Mouse (Mus musculus) thymus, adult 2 months (tissue): Measurements from ENCODE around the gene Akt1. TPM values are rescaled to one million over a fixed set of nuclear protein-coding genes. Genes with fewer than 3 reads are reported as not detected.

ENCODE experiments used
- DNase-seq: peaks from one replicate; pipeline ENCODE4 v3.0.0; 2021
- H3K27ac ChIP-seq: fragments of 200-500 bp; 2 replicates; pipeline ENCODE4 v1.5.1; 2012; ENCODE audit warnings: low read length, control low read depth; ENCODE audit not compliant: control insufficient read depth, insufficient read depth
- H3K27me3 ChIP-seq: fragments of 200-500 bp; 2 replicates; pipeline ENCODE4 v1.6.1; 2012; ENCODE audit warnings: mild to moderate bottlenecking, low read length, moderate library complexity, mixed read lengths; ENCODE audit not compliant: control insufficient read depth, insufficient read depth
- H3K36me3 ChIP-seq: fragments of 200-500 bp; 2 replicates; pipeline ENCODE4 v1.6.1; 2012; ENCODE audit warnings: mild to moderate bottlenecking, low read length, moderate library complexity; ENCODE audit not compliant: control insufficient read depth, insufficient read depth
- H3K4me1 ChIP-seq: fragments of 200-500 bp; replicated peaks from 2 replicates; pipeline ENCODE4 v1.6.1; 2012; ENCODE audit warnings: low read length; ENCODE audit not compliant: control insufficient read depth, insufficient read depth
- H3K4me3 ChIP-seq: fragments of 200-500 bp; 2 replicates; pipeline ENCODE4 v1.5.1; 2012; ENCODE audit warnings: mild to moderate bottlenecking, low read length, control low read depth, moderate library complexity; ENCODE audit not compliant: control insufficient read depth, insufficient read depth
- CTCF ChIP-seq: fragments of 200-500 bp; IDR thresholded peaks from 2 replicates; pipeline ENCODE4 v1.5.1; 2012; ENCODE audit warnings: mild to moderate bottlenecking, control low read depth, low read length, moderate library complexity, borderline replicate concordance; ENCODE audit not compliant: control insufficient read depth, poor library complexity, insufficient read depth; ENCODE audit errors: extremely low read depth
- POLR2A ChIP-seq: fragments of 200-500 bp; IDR thresholded peaks from 2 replicates; pipeline ENCODE4 v1.6.1; 2012; ENCODE audit warnings: mild to moderate bottlenecking, low read length, control low read depth, moderate library complexity; ENCODE audit not compliant: control insufficient read depth, poor library complexity, insufficient read depth; ENCODE audit errors: extremely low read depth
- WGBS: fragments of 180-500 bp; shearing (Covaris S2); methylation state at CpG from one replicate; pipeline ENCODE4 v1.1.7; 2018; 5-methylcytosine and 5-hydroxymethylcytosine counted together
- polyA plus RNA-seq: library from polyadenylated mRNA; depleted of rRNA; stranded (reverse); fragments of >200 nt; gene quantifications from 2 replicates; pipeline ENCODE4 v1.2.3, GENCODE M21; 2012

Gene Akt1
- polyA plus RNA-seq, 1 experiment = 220 TPM

DNA sequence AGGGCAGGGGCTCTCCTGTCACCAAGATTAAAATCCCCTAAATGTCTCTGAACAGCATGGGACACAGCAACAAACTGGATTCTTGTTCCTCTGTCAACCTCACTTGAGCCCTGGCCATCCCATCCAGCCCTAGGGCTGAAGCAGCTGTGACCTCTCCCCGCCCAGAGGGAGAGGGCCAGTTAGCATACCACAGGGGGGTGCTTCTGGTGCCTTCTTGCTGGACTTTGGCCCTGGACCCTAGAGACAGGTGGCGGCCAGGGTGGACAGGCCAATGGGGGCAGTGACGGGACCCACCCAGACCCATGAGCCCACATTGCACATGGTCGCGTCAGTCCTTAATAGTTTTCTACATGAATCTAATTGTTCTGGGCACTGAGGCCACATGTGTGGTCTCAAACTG is 20.6 kb downstream of the Akt1 start:
- DNase-seq = no peak
- Histone ChIP-seq H3K4me3 (no peak overlapping the region), H3K27ac (no peak overlapping the region), H3K4me1 (peaks cover 2% of the 10 kb centered on the region; the same call in 1 of the 2 replicates), H3K36me3 (peaks cover 42% of the 10 kb centered on the region), H3K27me3 (no peaks in the 10 kb centered on the region)
- TF ChIP-seq POLR2A (no peak), CTCF (no peak)
- 98% methylated on average over 5 of the region's 5 CpGs for WGBS

DNA sequence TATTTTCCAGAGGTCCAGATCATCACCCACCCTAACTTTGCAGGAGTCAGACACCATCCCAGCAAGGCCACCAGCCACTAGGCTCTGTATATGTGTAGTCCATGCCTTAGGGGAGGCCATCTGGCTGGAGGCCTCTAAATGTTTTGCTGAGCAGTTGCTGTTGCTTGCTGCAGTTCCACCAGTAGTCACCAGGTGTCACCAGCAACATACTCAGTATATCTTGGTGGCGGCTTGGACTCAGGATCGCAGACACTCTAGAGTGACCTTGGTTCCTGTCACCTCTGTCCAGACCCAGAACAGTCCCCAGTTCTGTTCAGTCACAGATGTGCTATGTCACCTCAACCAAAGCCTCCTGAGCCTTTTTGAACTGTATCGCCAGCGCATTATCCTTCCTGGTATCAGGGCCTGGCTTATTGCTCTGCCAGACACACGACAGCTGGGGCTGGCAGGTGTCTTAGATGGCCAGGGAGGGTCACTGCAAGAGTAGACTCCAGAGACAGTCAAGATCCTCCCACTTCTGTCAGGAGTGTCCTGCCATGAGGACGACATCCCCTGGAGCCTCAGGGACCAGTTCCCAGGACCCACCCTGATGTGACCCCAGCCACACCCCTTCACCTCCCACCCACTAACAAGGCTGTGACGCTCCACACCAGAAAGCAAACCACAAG is 21.4 kb downstream of the Akt1 start:
- H3K36me3 ChIP-seq = peaks cover 34% of the 10 kb centered on the region
- H3K27ac ChIP-seq = no peak overlapping the region
- peak; percentile 81 for DNase-seq
- H3K4me1 ChIP-seq = peaks cover 9% of the 10 kb centered on the region
- H3K4me3 ChIP-seq = no peak overlapping the region
- 69% methylated on average over 7 of the region's 7 CpGs for WGBS
- peak; percentile 33; the same call in 1 of the 2 replicates for TF ChIP-seq CTCF
- TF ChIP-seq POLR2A = no peak
- no peaks in the 10 kb centered on the region for H3K27me3 ChIP-seq

DNA sequence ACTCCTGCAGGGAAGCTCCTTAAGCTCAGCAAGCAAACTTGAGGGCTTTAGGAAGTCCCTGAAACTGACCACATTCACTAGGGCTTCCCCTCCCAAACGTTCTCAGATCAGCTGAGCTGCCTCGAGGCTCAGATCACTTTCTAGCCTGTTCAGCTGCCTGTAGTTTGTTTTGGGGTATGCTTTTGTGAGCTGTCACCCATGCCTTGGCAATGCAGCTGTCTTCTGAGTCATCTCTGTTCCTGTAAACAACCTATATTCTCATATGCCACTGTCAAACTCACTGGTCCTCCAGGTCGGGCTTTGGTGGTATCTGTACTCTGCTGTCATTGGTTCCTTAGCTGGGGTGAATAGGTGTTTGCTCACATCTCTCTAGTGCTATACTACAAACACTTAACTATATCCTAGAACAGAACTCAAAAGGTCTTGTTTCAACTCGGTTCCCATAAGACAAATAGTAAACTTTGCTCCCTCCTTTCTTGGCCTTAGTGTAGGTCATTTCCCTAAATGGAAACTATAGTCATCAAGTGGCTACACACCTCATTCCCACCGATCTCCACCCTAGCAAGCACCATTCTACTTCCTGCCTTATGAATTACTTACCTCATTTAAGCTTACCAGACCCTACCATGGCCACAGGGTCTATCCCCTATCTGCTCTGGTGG is 22.8 kb downstream of the Akt1 start:
- H3K36me3 ChIP-seq = peaks cover 21% of the 10 kb centered on the region
- DNase-seq = no peak
- H3K27me3 ChIP-seq = no peaks in the 10 kb centered on the region
- 79% methylated on average over 5 of the region's 5 CpGs for WGBS
- no peak overlapping the region for H3K4me3 ChIP-seq
- H3K27ac ChIP-seq = no peak overlapping the region
- H3K4me1 ChIP-seq = peaks cover 14% of the 10 kb centered on the region
- TF ChIP-seq POLR2A (no peak), CTCF (no peak)

- Histone ChIP-seq H3K36me3 (peaks cover 3% of the 10 kb centered on the region; the same call in 1 of the 2 replicates), H3K4me1 (peaks cover 29% of the 10 kb centered on the region), H3K27ac (no peak overlapping the region), H3K4me3 (no peak overlapping the region), H3K27me3 (no peaks in the 10 kb centered on the region)
- TF ChIP-seq CTCF (no peak), POLR2A (no peak)
- DNase-seq = no peak
- 91% methylated on average over 5 of the region's 5 CpGs for WGBS
Observed at GRCm38 (mm10) chr12:112648081-112648480, 26.6 kb downstream of the Akt1 start.

DNA sequence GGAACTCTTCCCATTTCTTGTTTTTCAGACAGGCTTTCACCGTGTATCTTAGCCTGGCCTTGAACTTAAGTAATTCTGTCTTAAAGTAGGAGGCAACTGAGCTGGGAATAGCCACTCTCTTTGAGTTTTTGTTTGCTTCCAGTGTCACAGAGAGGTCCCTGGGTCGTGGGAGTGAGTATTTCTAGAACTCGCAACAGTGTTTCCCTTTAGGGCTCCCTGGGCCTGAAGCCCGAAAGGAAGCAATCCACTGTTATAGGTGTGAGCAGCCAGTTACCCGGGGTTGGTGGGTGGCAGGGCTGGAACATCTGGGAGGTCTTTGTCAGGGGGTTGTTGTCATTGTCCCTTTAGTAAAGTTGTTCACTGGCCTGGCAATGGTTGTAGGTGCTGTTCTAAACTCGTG is 28.5 kb downstream of the Akt1 start:
- Histone ChIP-seq H3K36me3 (peaks cover 3% of the 10 kb centered on the region; the same call in 1 of the 2 replicates), H3K27me3 (no peaks in the 10 kb centered on the region), H3K27ac (no peak overlapping the region), H3K4me3 (no peak overlapping the region), H3K4me1 (peaks cover 29% of the 10 kb centered on the region)
- WGBS = 66% methylated on average over 6 of the region's 6 CpGs
- TF ChIP-seq POLR2A = no peak
- TF ChIP-seq CTCF = no peak
- DNase-seq = no peak

DNA sequence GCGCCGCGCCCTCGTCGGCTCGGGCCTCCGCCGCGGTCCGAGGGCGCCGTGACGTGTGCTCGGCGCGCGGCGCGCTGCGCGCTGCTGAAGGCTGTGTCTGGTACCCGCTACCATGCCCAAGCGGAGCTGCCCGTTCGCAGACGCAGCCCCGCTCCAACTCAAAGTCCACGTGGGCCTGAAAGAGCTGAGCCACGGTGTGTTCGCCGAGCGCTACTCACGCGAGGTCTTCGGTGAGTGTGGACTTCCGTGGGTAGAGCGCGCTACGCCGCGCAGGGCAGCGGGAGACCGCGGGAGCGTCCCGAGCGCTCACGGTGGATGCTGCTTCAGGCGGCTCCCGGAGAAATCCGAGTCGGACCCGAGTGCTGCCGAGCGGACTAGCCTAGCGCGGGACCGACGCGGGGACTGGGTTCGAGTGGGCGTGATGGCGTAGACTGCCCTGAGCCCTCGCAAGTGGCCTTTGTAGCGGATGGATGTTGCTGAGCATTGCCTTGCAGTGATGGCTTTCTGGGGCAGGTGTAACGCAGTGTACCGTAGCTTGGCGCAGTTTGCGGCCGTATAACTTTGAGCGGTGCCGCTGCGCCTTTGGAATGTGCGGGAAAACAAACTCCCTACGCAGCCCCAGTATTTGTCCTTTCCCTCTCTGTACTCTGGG is 29.7 kb downstream of the Akt1 start:
- WGBS = under 1% methylated on average over 75 of the region's 75 CpGs
- H3K4me3 ChIP-seq = peak overlapping the region; percentile 65
- peaks cover 3% of the 10 kb centered on the region; the same call in 1 of the 2 replicates for H3K36me3 ChIP-seq
- TF ChIP-seq POLR2A (peak; percentile 76; the same call in 1 of the 2 replicates), CTCF (peak; percentile 12; the same call in 1 of the 2 replicates)
- H3K27ac ChIP-seq = no peak overlapping the region
- no peaks in the 10 kb centered on the region for H3K27me3 ChIP-seq
- H3K4me1 ChIP-seq = peaks cover 30% of the 10 kb centered on the region
- DNase-seq = peak; percentile 47
